Mouse (Mus musculus): ENCODE measurements around the gene Eloa.

DNA sequence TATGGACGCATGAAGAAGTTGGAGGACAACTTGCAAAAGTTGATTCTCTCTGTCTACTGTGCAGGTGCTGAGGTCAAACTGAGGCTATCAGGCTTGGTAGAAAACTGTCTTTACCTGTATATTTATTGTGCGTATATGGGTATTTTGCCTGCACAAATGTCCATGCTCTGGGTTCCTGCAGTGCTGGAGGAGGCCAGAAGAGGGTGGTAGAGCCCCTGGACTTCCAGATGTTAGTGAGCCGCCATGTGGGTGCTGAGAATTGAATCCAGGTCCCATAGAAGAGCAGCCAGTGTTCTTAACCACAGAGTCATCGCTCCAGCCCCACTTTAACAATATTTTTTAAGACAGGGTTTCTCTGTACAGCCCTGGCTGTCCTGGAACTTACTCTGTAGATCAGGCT is 41.6 kb upstream of the Eloa start:
- TF ChIP-seq HCFC1 (IDR thresholded peaks at IDR 0.05; ENCODE audit: borderline replicate concordance, insufficient read depth, low read length) (no peak), CHD2 (IDR thresholded peaks at IDR 0.05; ENCODE audit: low read depth, low read length) (no peak), MAFK (IDR thresholded peaks at IDR 0.05; ENCODE audit: insufficient read depth, low read depth, low read length) (no peak), ZNF384 (IDR thresholded peaks at IDR 0.05; ENCODE audit: low read depth, low read length) (no peak), ZC3H11A (IDR thresholded peaks at IDR 0.05; ENCODE audit: borderline replicate concordance, low read depth, low read length) (no peak)

Data from ES-E14 (cell line).